Mouse (Mus musculus): ENCODE results near the gene Olfr1062.

- TF ChIP-seq CTCF (IDR thresholded peaks at IDR 0.05; ENCODE audit: extremely low read depth, insufficient read depth, low read length) (no peak), POLR2A (IDR thresholded peaks at IDR 0.05; ENCODE audit: extremely low read depth, insufficient read depth, low read length) (no peak)
These were observed 29.6 kb upstream of the Olfr1062 start, which contains the start of gene Olfr1066 for GRCm38 (mm10) chr2:86456169-86456568.
